Mouse (Mus musculus): ENCODE measurements around the gene Hand1. TPM values are rescaled to one million over a fixed set of nuclear protein-coding genes. Genes with fewer than 3 reads are reported as not detected.

Gene Hand1
- total and polyA plus RNA-seq, 3 experiments = not detected

- TF ChIP-seq KAT2A (conservative IDR thresholded peaks at IDR 0.05; ENCODE audit: low read depth, low read length) = no peak
- no peak for TF ChIP-seq ZMIZ1 (IDR thresholded peaks at IDR 0.05; ENCODE audit: low read depth, low read length)
- TF ChIP-seq CHD2 (IDR thresholded peaks at IDR 0.05; ENCODE audit: low read length) = no peak
- no peak for TF ChIP-seq ETS1 (IDR thresholded peaks at IDR 0.05; ENCODE audit: low read depth, low read length)
- no peak for TF ChIP-seq POLR2AphosphoS2 (IDR thresholded peaks at IDR 0.05; ENCODE audit: low read length)
- TF ChIP-seq USF1 (IDR thresholded peaks at IDR 0.05; ENCODE audit: low read depth, low read length) = no peak
- no peak for TF ChIP-seq RCOR1 (IDR thresholded peaks at IDR 0.05; ENCODE audit: low read depth, low read length)
- no peak for TF ChIP-seq BHLHE40 (IDR thresholded peaks at IDR 0.05; ENCODE audit: borderline replicate concordance, low read depth, low read length)
- no peak for TF ChIP-seq UBTF (IDR thresholded peaks at IDR 0.05; ENCODE audit: borderline replicate concordance, insufficient read depth, low read depth, low read length)
- no peak for TF ChIP-seq ZC3H11A (IDR thresholded peaks at IDR 0.05; ENCODE audit: low read depth, low read length)
- TF ChIP-seq MAFK (IDR thresholded peaks at IDR 0.05; ENCODE audit: borderline replicate concordance, low read depth, low read length) = no peak
- no peak for TF ChIP-seq POLR2A (IDR thresholded peaks at IDR 0.05; ENCODE audit: control insufficient read depth in 1 of 2, insufficient read depth in 1 of 2, low read depth in 1 of 2, low read length in 2 of 2, poor library complexity in 1 of 2)
- Histone ChIP-seq H3K27me3 (ENCODE audit: control insufficient read depth in 1 of 2, insufficient read depth in 2 of 2, low read length in 2 of 2) (peaks cover 3% of the 10 kb centered on the region in 2 experiments; a peak in 2 of 4 replicates), H3K36me3 (ENCODE audit: control insufficient read depth in 1 of 2, insufficient read depth in 2 of 2, low read length in 2 of 2) (no peaks in the 10 kb centered on the region), H3K27ac (ENCODE audit: control insufficient read depth, low read depth, low read length) (no peak overlapping the region), H3K79me2 (ENCODE audit: control insufficient read depth, insufficient read depth, low read length, poor library complexity) (no peaks in the 10 kb centered on the region), H3K4me3 (ENCODE audit: control insufficient read depth in 1 of 2, insufficient read depth in 1 of 2, low read depth in 2 of 2, low read length in 2 of 2) (no peak overlapping the region), H3K9me3 (replicated peaks; ENCODE audit: insufficient read depth, low read length) (no peaks in the 10 kb centered on the region), H3K9ac (ENCODE audit: control insufficient read depth, low read depth, low read length, poor library complexity, severe bottlenecking) (no peak overlapping the region), H3K4me1 (ENCODE audit: control insufficient read depth in 1 of 2, insufficient read depth in 2 of 2, low read length in 2 of 2) (no peaks in the 10 kb centered on the region)
- DNase-seq (ENCODE audit: low read depth, low spot score) = no peak
Measured at GRCm38 (mm10) chr11:57828955-57829870, 3.4 kb downstream of the Hand1 start.

GRCm38 (mm10) chr11:57827915-57828545 lies 4.6 kb downstream of the Hand1 start:
- no peak overlapping the region for H3K9ac ChIP-seq (ENCODE audit: control insufficient read depth, low read depth, low read length, poor library complexity, severe bottlenecking)
- no peak for DNase-seq (ENCODE audit: low read depth, low spot score)
- no peak for TF ChIP-seq ELF1 (IDR thresholded peaks at IDR 0.05; ENCODE audit: low read depth, low read length)
- no peak for TF ChIP-seq GATA1 (IDR thresholded peaks at IDR 0.05; ENCODE audit: low read depth, low read length)
- TF ChIP-seq POLR2AphosphoS2 (IDR thresholded peaks at IDR 0.05; ENCODE audit: low read length) = no peak
- TF ChIP-seq ZKSCAN1 (IDR thresholded peaks at IDR 0.05; ENCODE audit: low read depth, low read length) = no peak
- no peak for TF ChIP-seq RCOR1 (IDR thresholded peaks at IDR 0.05; ENCODE audit: low read depth, low read length)
- no peak for TF ChIP-seq USF1 (IDR thresholded peaks at IDR 0.05; ENCODE audit: low read depth, low read length)
- no peak for TF ChIP-seq SIN3A (IDR thresholded peaks at IDR 0.05; ENCODE audit: low read length)
- TF ChIP-seq KAT2A (conservative IDR thresholded peaks at IDR 0.05; ENCODE audit: low read depth, low read length) = no peak
- TF ChIP-seq CHD1 (IDR thresholded peaks at IDR 0.05; ENCODE audit: low read depth, low read length) = no peak
- TF ChIP-seq POLR2AphosphoS5 (IDR thresholded peaks at IDR 0.05; ENCODE audit: borderline replicate concordance, low read depth, low read length) = no peak
- TF ChIP-seq MAFK (IDR thresholded peaks at IDR 0.05; ENCODE audit: borderline replicate concordance, low read depth, low read length) = no peak
- TF ChIP-seq E2F4 (IDR thresholded peaks at IDR 0.05; ENCODE audit: borderline replicate concordance, low read depth, low read length) = no peak
- TF ChIP-seq TAL1 (IDR thresholded peaks at IDR 0.05; ENCODE audit: low read length) = no peak

More at GRCm38 (mm10) chr11:57827915-57828545, 4.6 kb downstream of the Hand1 start:
- Histone ChIP-seq H3K36me3 (ENCODE audit: control insufficient read depth in 1 of 2, insufficient read depth in 2 of 2, low read length in 2 of 2) (no peaks in the 10 kb centered on the region), H3K4me3 (ENCODE audit: control insufficient read depth in 1 of 2, insufficient read depth in 1 of 2, low read depth in 2 of 2, low read length in 2 of 2) (no peak overlapping the region), H3K79me2 (ENCODE audit: control insufficient read depth, insufficient read depth, low read length, poor library complexity) (no peaks in the 10 kb centered on the region), H3K27me3 (ENCODE audit: control insufficient read depth in 1 of 2, insufficient read depth in 2 of 2, low read length in 2 of 2) (peaks cover 3% of the 10 kb centered on the region in 2 experiments; a peak in 2 of 4 replicates), H3K4me1 (ENCODE audit: control insufficient read depth in 1 of 2, insufficient read depth in 2 of 2, low read length in 2 of 2) (0 out of 4 replicates have a peak, but pooled peaks cover 0 to 5% of the 10 kb centered on the region in 2 experiments), H3K9me3 (replicated peaks; ENCODE audit: insufficient read depth, low read length) (no peaks in the 10 kb centered on the region), H3K27ac (ENCODE audit: control insufficient read depth, low read depth, low read length) (no peak overlapping the region)
